Mouse (Mus musculus) forebrain, embryonic 11.5 days (tissue): ENCODE data around the gene Ppfibp1. TPM values are rescaled to one million over a fixed set of nuclear protein-coding genes. Genes with fewer than 3 reads are reported as not detected.
A peak's percentile ranks its signal among the peaks of the same experiment; 100 is the strongest.

ENCODE experiments used
- ATAC-seq: fragments of 200-750 bp; cut with Nextera tagmentation; replicated peaks from 2 replicates; pipeline ENCODE4 v1.8.0; 2017; ENCODE audit warnings: moderate TSS enrichment; ENCODE audit not compliant: low FRiP score
- DNase-seq: peaks from one replicate; pipeline ENCODE4 v3.0.0-alpha.2; 2017; ENCODE audit warnings: low spot score
- H3K27ac ChIP-seq: fragments of 300-500 bp; sonication (generic); 2 replicates; pipeline ENCODE4 v1.5.1; 2014; ENCODE audit warnings: low read depth, low read length
- H3K27me3 ChIP-seq: fragments of 300-500 bp; sonication (generic); 2 replicates; pipeline ENCODE4 v1.6.1; 2014; ENCODE audit warnings: mild to moderate bottlenecking, low read length, mixed read lengths; ENCODE audit not compliant: control insufficient read depth, insufficient read depth
- H3K36me3 ChIP-seq: fragments of 300-500 bp; sonication (generic); 2 replicates; pipeline ENCODE4 v1.6.1; 2014; ENCODE audit warnings: mild to moderate bottlenecking, low read length, moderate library complexity, mixed read lengths; ENCODE audit not compliant: control insufficient read depth, insufficient read depth
- H3K4me1 ChIP-seq: fragments of 300-500 bp; sonication (generic); replicated peaks from 2 replicates; pipeline ENCODE4 v1.6.1; 2014; ENCODE audit warnings: low read length, mixed read lengths; ENCODE audit not compliant: control insufficient read depth, insufficient read depth
- H3K4me2 ChIP-seq: fragments of 300-500 bp; sonication (generic); 2 replicates; pipeline ENCODE4 v1.6.1; 2014; ENCODE audit warnings: low read depth, mild to moderate bottlenecking, low read length, moderate library complexity, mixed read lengths; ENCODE audit not compliant: severe bottlenecking
- H3K4me3 ChIP-seq: fragments of 300-500 bp; sonication (generic); 2 replicates; pipeline ENCODE4 v1.5.1; 2014; ENCODE audit warnings: low read depth, low read length
- H3K9ac ChIP-seq: fragments of 300-500 bp; sonication (generic); 2 replicates; pipeline ENCODE4 v1.6.1; 2014; ENCODE audit warnings: low read length
- H3K9me3 ChIP-seq: fragments of 300-500 bp; sonication (generic); 2 replicates; pipeline ENCODE4 v1.6.1; 2016; ENCODE audit warnings: low read length, mixed read lengths; ENCODE audit not compliant: control insufficient read depth
- WGBS: fragments of 180-500 bp; shearing (Covaris S2); extraction: QIAGEN DNeasy Blood & Tissue Kit; methylation state at CpG from one replicate; pipeline ENCODE4 v1.1.7; 2014; 5-methylcytosine and 5-hydroxymethylcytosine counted together
- polyA plus RNA-seq: library from polyadenylated mRNA; unstranded; fragments of >200 nt; fragmentation: Nextera tagmentation; extraction: Ambion mirVana; gene quantifications from 2 replicates; pipeline ENCODE4 v1.2.1, GENCODE M21; 2014

The Ppfibp1 gene
- polyA plus RNA-seq, 1 experiment from 2014 or later, result 38.4 TPM

DNA sequence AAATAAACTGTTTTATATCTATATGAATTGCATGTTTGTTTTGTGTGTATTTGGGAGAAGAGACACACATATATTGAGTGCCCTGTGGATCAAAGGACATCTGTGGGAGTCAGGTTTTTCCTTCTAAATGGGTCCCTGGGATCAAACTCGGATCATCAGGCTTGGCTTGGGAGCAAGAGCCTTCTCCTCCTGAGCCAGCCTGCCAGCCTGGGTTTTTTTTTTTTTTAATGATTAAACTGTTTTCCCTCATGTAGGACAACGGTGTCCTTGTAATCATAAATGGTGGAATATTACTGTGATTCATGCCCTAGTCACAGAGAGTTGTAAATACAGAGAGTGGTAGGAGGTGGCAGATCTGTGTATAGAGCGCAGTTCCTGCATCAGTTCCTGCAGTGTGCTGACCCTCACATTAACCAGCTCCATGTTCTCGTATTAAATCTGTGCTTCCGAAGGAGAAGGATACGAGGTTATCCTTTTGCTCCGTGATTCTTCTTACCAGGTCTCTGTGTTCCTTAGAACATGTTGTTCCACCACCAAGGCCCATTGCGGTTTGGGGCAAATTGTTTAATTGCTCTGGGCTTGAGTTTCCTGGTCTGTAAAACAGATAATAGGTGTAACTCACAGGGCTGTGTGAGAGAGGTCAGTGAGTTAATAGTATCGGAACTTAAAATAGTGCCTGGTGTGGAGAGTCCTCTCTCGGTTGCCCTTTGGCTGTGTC, 176.1 kb downstream of the Ppfibp1 start:
- no peak overlapping the region for H3K4me2 ChIP-seq
- WGBS, result 96% methylated on average over 10 of the region's 10 CpGs
- H3K27ac ChIP-seq, result no peak overlapping the region
- ATAC-seq (no peak), DNase-seq (no peak)
- no peaks in the 10 kb centered on the region for H3K9me3 ChIP-seq
- H3K4me3 ChIP-seq, result no peak overlapping the region
- no peak overlapping the region for H3K9ac ChIP-seq
- peaks cover 5% of the 10 kb centered on the region; the same call in 1 of the 2 replicates for H3K36me3 ChIP-seq
- no peaks in the 10 kb centered on the region for H3K27me3 ChIP-seq
- H3K4me1 ChIP-seq, result no peaks in the 10 kb centered on the region

DNA sequence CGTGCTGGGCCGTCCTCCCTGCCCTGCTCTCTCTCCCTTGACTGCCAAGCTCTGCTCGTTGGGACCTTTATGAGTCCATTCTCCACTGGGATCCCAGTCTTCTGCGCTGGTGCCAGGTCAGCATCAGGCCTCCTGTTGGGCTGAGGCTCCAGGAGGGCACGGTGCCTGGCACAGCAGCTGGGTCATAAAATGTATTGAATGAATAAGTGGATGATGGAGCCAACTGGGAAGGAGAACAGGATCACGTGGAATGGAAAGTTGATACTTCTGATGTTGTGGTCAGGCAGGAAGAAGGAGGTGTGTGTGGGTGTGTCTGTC, 176.6 kb downstream of the Ppfibp1 start:
- H3K36me3 ChIP-seq, result peaks cover 5% of the 10 kb centered on the region; the same call in 1 of the 2 replicates
- H3K27me3 ChIP-seq, result no peaks in the 10 kb centered on the region
- no peak overlapping the region for H3K4me3 ChIP-seq
- no peak overlapping the region for H3K27ac ChIP-seq
- no peaks in the 10 kb centered on the region for H3K4me1 ChIP-seq
- 96% methylated on average over 6 of the region's 6 CpGs for WGBS
- no peaks in the 10 kb centered on the region for H3K9me3 ChIP-seq
- no peak for DNase-seq
- H3K9ac ChIP-seq, result no peak overlapping the region
- ATAC-seq, result no peak
- no peak overlapping the region for H3K4me2 ChIP-seq

DNA sequence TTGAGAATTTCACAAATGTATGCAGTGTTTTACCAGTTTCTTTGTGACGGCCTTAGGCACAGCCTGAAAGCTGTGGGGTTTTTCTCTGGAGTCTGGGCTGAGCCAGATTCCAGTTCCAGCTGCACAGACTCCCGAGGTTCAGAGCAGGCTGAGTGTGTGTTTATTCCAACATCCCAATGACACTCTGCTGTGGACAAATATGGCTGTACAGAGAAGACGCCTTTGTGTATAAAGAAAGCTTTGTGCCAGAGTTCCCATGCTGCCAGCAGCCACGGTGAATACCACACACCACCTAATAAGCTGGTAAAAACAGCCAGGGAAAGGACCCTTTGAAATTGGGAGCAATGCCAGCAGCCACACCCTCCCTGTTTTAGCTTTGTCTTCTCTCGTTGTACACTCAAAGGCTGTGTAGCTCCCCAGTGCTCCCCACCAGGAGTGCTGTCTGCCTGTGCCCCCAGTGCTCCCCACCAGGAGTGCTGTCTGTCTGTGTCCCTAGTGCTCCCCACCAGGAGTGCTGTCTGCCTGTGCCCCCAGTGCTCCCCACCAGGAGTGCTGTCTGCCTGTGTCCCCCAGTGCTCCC, 187.6 kb downstream of the Ppfibp1 start:
- WGBS, result 67% methylated on average over 5 of the region's 5 CpGs
- DNase-seq, result no peak
- no peak overlapping the region for H3K27ac ChIP-seq
- no peak overlapping the region for H3K4me3 ChIP-seq
- H3K4me1 ChIP-seq, result no peaks in the 10 kb centered on the region
- H3K36me3 ChIP-seq, result no peaks in the 10 kb centered on the region
- H3K9ac ChIP-seq, result no peak overlapping the region
- no peak overlapping the region for H3K4me2 ChIP-seq
- no peaks in the 10 kb centered on the region for H3K27me3 ChIP-seq
- no peaks in the 10 kb centered on the region for H3K9me3 ChIP-seq
- ATAC-seq, result peak; percentile 18; the same call in 1 of the 2 replicates

DNA sequence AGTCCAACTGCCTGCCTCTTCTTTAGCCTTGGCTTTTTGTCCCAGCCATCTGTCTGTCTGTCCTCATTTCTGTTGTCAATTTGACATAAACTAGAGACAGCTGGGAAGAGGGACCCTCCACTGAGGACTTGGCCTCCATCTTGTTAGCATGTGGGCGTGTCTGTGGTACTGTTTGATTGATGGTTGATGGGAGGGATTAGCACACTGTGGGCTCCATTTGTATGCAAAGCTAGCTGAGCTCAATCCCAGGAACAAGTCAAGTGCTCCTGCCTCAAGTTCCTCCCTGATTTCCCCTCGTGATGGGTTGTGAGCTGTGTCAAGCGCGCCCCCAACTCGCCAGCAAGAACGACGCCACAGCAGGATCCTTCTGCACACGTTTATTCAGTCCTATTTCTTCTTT, 188.6 kb downstream of the Ppfibp1 start:
- no peak for DNase-seq
- Histone ChIP-seq H3K4me3 (no peak overlapping the region), H3K36me3 (no peaks in the 10 kb centered on the region), H3K4me1 (no peaks in the 10 kb centered on the region), H3K9ac (no peak overlapping the region), H3K9me3 (no peaks in the 10 kb centered on the region), H3K27me3 (no peaks in the 10 kb centered on the region), H3K4me2 (no peak overlapping the region), H3K27ac (no peak overlapping the region)
- ATAC-seq, result peak; percentile 60; the same call in 1 of the 2 replicates
- WGBS, result 79% methylated on average over 8 of the region's 8 CpGs

DNA sequence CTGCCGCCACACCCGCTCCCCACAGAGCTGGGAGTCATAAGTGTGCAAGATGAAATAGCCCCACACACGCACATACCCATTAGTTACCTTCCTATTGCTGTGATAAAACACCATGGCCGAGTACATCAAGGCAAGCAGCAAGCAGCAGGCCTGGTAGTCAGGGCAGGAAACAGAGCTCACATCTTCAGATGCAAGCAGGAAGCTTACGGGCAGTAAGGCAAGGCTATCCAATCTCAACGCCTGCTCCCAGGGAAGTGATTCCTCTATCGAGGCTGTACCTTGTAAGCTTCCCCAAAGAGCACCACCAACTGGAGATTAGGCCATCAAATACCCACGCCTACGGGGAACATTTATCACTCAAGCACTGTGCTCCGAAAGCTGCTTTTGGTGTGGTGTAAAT, 191.6 kb downstream of the Ppfibp1 start:
- Histone ChIP-seq H3K9ac (no peak overlapping the region), H3K27me3 (no peaks in the 10 kb centered on the region), H3K4me1 (no peaks in the 10 kb centered on the region), H3K36me3 (no peaks in the 10 kb centered on the region), H3K4me3 (no peak overlapping the region), H3K27ac (no peak overlapping the region), H3K4me2 (no peak overlapping the region), H3K9me3 (no peaks in the 10 kb centered on the region)
- ATAC-seq, result no peak
- WGBS, result 94% methylated on average over 10 of the region's 10 CpGs
- DNase-seq, result no peak

Other genes starting within 250 kb of the Ppfibp1 start
- 120 and 132 TPM in 2 replicates for gene Med21, start 245.9 kb upstream of the Ppfibp1 start, polyA plus RNA-seq
- 25.4 and 26.5 TPM in 2 replicates for gene Tm7sf3, start 245.7 kb upstream of the Ppfibp1 start, polyA plus RNA-seq
- gene Stk38l, start 163.5 kb upstream of the Ppfibp1 start, polyA plus RNA-seq, result 17.7 and 19.0 TPM in 2 replicates
- 0.86 and 1.3 TPM in 2 replicates for gene Arntl2, start 92.4 kb upstream of the Ppfibp1 start, polyA plus RNA-seq
- gene Smco2, start 38.4 kb upstream of the Ppfibp1 start, polyA plus RNA-seq, result not detected in 2 replicates
- gene 1700034J05Rik, start 65.9 kb downstream of the Ppfibp1 start, polyA plus RNA-seq, result 0.08 and 0.09 TPM in 2 replicates
- gene Rep15, start 144.1 kb downstream of the Ppfibp1 start, polyA plus RNA-seq, result 1.3 and 1.5 TPM in 2 replicates
- 104 and 108 TPM in 2 replicates for gene Mrps35, start 154.3 kb downstream of the Ppfibp1 start, polyA plus RNA-seq
- gene Mansc4, start 198.5 kb downstream of the Ppfibp1 start, polyA plus RNA-seq, result 0.72 and 1.1 TPM in 2 replicates
- gene Klhl42, start 202.9 kb downstream of the Ppfibp1 start, polyA plus RNA-seq, result 8.4 and 9.0 TPM in 2 replicates